ENCODE assay signal across 1 mouse cellular context in genomic region chr16:38348217-38348761, GRCm38 (mm10).
TF ChIP-seq lines count a peak whose summit lies in the region.

No protein-coding gene starts in this region.

TF ChIP-seq in MEL, 35 proteins besides CTCF, POLR2A, EP300 and RAD21:
- TF ChIP-seq MAX (IDR thresholded peaks at IDR 0.05; ENCODE audit: low read length): peak; percentile 52
- no peak for TF ChIP-seq MAZ (IDR thresholded peaks at IDR 0.05; ENCODE audit: low read depth, low read length)
- TF ChIP-seq TBP (IDR thresholded peaks at IDR 0.05; ENCODE audit: low read depth, low read length): peak; percentile 62; the same call in 1 of the 2 replicates
- 0 out of 2 replicates have a peak, but pooled peaks have one; percentile 5 for TF ChIP-seq ETS1 (IDR thresholded peaks at IDR 0.05; ENCODE audit: low read depth, low read length)
- no peak for TF ChIP-seq GABPA (IDR thresholded peaks at IDR 0.05; ENCODE audit: low read depth, low read length)
- TF ChIP-seq MXI1 (IDR thresholded peaks at IDR 0.05; ENCODE audit: low read depth, low read length): peak; percentile 82
- TF ChIP-seq MYC (IDR thresholded peaks at IDR 0.05; ENCODE audit: low read depth, low read length): peak; percentile 67; the same call in 1 of the 2 replicates
- 0 out of 2 replicates have a peak, but pooled peaks have one; percentile 14 for TF ChIP-seq ELF1 (IDR thresholded peaks at IDR 0.05; ENCODE audit: low read depth, low read length)
